Mouse (Mus musculus) left cerebral cortex, adult 18-20 months (tissue): Measurements from ENCODE around the gene Cbfb. TPM values are rescaled to one million over a fixed set of nuclear protein-coding genes. Genes with fewer than 3 reads are reported as not detected.
"Not testable (repeated sequence)": the region's sequence is repeated elsewhere in the genome, so short reads cannot be mapped to it uniquely, and the experiment has no call there.

Source experiments
- DNase-seq, 2 experiments: peaks; one replicate each; pipeline ENCODE4 v3.0.0; 2021 to 2022; ENCODE audit warnings: low spot score in 2 of 2, mixed read lengths in 1 of 2
- long read RNA-seq, 2 experiments: library from polyadenylated mRNA; stranded (forward); transcript quantifications; one replicate each; pipeline ENCODE4 v2.0.0; 2021
- total RNA-seq, 2 experiments: library from RNA; stranded (reverse); gene quantifications; 2 replicates each; pipeline ENCODE4 v1.2.3; 2021

The Cbfb gene
- 10 to 100 TPM; 19.4 to 24.7 TPM for total RNA-seq
- long read RNA-seq, experiment 1, transcript Cbfb-201 (6 exons, 2,883 nt) = minor isoform, 10 of 29 reads
- long read RNA-seq, experiment 1, transcript Cbfb-202 (6 exons, 2,891 nt) = major isoform, 13 of 29 reads
- long read RNA-seq, experiment 1, partial matches to known transcripts = 1 of 29 reads
- long read RNA-seq, experiment 1, other reads (novel, unspliced or antisense) = 4 of 29 reads
- long read RNA-seq, experiment 2, transcript Cbfb-202 (6 exons, 2,891 nt) = major isoform, 16 of 27 reads
- long read RNA-seq, experiment 2, transcript Cbfb-201 (6 exons, 2,883 nt) = minor isoform, 6 of 27 reads
- long read RNA-seq, experiment 2, partial matches to known transcripts = 0 of 27 reads
- long read RNA-seq, experiment 2, other reads (novel, unspliced or antisense) = 5 of 27 reads

DNA sequence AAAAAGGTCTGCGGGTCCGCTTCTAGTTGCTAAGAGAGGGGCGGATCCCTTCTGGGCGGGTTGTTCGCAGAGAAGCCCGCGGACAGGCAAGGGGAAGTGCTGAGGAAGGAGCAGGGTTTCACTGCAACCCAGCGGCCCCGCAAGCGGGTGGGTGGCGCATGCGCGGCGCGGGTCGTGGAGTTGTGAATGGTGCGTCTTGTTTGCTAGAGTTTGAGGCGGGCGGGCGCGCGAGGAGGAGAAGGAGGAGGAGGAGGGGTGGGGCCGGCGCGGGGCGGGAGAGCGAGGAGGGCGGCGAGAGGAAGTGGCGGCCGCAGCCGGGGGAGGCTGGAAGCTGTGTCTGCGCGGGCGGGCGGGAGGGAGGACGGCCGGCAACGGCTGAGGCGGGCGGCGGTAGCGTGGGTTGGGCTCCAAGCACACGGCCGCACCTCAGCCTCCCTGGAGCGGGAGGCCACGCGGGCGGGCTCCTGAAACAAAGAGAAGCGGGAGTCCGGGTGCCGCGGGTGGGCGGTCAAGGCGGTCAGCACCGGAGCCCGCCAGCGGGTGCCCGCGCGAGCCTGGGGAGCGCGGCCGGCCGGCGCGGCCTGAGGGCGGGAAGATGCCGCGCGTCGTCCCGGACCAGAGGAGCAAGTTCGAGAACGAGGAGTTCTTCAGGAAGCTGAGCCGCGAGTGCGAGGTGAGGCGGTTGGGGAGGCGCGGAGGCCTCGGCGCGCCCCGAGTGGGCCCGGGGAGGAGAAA, at the start of gene Cbfb:
Gene Cbfb, plus strand, starts transcription at position 294 of the 735 bp plus-strand sequence.
- DNase-seq = peak; percentile 89 to 94

DNA sequence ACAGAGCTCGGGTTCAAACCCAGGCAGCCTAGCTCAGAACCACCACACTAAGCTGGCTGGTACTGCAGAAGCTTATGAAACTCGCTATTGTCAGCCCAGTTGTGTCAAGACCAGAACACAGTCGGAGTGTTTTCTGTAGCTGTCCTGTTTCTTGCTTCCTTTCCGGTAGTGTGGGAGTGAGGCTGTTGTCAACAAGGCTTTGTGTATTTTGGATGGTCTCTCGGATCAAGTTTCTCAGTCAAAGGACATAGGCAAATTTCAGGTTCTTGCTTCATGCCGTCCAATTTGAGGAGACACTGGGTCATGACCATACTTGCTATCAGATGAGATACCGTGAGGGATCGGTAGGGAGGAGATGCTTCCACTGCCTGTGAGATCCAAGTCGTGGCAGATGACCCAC, 40.6 kb upstream of the Cbfb start:
- DNase-seq = no peak

DNA sequence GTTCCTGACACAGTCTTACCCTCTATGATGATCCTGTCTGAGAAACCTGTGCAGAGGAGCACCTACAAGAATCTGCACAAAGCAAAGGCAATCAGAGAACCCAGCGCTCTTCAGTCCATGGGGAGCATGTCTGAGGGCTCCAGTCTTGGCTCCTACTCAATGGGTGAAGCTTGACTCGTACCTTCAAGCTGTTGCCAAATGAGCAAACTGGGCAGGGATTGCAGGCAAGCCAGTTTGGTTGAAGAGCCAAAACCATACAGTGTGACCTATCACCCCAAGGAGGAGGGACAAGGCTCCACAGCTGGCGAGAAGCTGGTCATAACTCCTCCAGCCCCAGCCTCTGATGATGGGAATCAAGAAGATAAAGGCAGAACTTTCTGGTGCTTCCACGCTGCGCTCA, 39.0 kb upstream of the Cbfb start, which contains the start of gene Ces4a:
Gene Ces4a, plus strand, starts transcription at position 292 of the 400 bp plus-strand sequence.
- no peak for DNase-seq

DNA sequence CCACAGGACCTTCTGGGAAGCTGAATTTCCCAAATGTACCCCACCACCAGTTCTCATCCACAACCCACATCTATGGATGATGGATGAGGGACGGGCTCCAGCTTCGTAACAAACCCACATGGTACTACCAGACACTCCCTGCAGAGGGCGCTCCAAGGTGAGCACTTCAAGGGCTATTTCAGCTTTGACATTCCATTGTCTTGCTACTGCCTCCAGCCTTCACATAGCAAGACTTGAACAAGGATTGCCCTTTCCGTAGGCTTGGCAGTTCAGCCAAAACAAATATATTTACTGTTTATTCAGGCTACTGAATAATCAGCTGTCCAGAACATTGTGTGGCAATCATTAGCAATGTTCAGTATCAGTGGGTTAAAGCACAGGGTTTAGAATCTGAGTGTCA, 32.1 kb upstream of the Cbfb start:
- peak; percentile 38 to 68 for DNase-seq

DNA sequence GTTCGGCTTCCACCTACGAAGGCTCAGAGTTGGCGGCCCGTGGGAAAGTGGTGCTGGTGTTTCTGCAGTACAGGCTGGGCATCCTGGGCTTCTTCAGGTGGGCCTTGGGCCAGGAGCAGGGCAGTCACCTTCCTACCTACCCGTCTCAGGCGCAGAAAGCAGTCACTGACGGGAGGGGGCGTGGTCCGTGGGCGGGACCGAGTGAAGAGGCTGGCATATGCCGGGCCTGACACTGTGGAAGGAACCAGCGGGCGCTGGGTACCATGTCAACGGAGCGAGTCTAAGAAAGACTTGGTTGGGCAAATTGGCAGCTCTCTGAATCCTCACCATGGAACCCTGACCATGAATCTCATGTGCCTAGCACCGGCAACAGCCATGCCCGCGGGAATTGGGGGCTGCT, 28.1 kb upstream of the Cbfb start:
- DNase-seq = no peak

DNA sequence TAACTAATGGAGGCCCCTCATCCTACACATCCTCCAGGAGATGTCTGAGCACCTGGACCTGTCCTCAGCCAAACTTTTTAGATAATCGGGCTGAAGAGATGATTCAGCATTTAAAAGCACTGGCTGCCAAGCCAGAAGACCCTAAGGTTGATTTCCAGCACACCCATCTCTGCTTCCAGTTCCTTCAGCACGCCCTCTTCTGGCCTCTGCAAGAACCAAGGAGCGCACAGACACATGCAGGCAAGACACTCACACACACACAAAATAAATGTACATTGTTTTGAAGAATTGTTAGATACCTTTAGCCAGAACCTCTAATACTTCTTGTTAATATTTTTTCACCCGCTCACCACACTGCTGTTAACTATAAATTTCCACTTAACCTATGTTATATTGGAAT, 18.8 kb upstream of the Cbfb start:
- DNase-seq = no peak

DNA sequence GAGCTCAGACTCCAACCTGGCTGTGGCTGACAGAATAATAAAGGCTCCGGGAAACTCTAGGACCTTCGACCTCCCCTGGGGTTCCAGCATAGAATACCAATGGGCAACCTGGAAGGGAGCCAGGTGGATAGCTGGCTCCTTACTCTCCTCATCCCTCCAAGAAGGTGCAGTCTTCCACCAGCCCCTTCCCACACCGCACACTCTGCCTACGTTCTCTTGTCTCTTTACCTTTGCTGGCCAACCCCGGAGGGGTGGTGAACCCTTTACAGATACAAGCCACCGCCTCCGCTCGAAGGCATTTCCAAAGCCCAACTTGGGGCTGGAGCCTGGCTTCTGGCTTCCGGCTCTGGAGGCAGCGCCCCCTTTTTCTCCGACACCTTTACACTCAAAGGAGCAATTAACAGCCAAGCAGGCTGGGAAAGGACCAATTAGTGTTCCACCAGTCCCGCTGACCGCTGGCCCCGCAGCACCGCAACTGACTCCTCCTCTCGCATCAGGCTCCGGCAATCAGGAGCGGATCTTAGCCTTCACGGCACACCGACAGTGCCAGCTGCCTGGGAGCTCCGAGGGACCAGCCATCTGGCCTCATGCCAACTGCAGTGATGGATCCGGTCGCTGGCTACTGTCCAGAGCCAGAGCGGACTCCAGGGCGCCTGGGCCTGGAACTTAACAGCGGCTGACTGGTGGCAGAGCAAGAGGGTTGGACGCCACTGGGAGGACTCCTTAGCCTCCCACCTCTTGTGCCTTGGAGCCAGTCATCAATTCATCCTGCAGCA, 17.7 kb upstream of the Cbfb start:
- peak; percentile 48 to 69 for DNase-seq

DNA sequence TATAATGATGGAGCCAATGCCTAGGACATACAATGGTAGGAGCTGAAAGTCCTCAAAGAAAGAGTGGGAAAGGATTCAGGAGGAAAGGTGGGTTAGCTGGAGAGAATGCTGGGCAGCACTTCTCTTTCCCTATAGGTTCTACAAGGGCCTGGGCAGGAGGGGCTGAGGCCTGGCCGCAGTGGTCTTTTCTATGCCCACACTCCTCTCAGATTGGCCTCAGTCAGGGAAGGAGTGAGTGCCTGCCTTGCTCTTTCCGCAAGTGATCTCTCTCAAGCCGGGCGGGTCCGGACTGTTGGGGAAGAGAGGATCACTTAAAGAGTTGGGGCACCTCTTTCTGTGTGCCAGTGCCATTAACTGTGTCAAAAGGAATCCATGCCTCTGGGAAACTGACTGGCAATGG, 16.2 kb upstream of the Cbfb start:
- no peak for DNase-seq

DNA sequence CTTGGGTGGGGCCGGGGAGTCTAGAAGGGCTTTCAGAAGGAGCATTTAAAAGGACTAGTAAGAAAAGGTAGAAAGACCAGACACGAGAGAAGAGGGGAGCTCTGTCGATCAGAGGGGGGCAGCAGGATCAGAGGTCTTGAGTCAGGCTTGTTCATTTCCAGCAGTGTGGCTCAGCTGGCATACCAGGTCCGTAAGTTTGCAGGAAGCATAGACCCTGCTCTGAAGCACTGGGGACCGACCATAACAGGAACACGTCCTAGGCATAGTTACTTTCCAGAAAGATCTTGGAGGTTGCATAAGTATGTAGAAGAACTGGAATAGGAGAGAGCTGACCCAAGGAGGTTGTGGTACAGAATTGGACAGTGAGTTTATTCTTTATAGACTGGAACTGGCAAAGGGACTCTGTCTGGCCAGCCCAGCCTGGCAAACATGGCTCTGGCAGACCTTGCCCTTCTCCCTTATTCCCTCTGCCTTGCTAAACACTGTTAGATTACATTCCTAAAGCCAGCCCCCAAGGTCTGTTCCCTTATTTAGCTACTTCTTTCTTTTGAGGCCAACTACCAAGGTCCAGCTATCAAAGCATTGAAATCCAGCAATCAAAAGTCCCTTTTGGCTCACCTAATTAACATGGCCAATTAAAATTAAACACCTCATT, 15.3 kb upstream of the Cbfb start:
- no peak for DNase-seq

DNA sequence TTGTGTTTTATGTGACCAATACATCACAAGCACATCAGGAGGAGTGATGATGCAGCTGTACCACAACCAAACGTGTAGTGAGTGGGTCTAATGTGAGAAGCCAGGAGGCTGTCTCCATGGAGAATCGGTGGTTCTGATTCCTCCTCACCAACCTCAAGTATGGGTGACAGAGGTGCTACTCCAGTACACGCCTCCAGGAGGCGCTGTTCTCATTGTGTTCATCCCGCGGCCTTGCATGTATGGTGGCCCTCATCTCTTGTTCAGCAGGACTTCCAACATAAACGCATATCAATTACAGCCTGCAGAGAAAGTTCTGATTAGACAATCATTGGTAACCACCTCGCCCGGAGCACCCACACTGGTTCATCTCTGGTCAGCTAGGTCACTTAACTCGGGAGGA, 12.9 kb upstream of the Cbfb start:
- DNase-seq = no peak

DNA sequence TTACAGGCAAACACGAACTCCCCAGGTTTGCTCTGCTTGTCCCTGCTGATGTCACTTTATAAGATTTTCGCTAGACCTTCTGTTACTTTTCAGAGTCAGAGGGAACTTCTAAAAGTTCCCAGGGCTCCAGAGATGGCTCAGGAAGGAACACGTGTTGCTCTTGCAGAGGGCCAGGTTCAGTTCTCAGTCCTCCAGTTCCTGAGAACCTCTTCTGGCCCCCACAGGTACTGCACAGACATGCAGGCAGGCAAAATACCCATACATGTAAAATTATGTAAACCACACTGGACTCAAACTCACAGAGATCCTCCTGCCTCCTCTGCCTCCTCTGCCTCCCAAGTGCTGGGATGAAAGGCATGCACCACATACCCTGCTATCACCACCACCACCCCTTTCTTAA, 12.4 kb upstream of the Cbfb start:
- no peak for DNase-seq

DNA sequence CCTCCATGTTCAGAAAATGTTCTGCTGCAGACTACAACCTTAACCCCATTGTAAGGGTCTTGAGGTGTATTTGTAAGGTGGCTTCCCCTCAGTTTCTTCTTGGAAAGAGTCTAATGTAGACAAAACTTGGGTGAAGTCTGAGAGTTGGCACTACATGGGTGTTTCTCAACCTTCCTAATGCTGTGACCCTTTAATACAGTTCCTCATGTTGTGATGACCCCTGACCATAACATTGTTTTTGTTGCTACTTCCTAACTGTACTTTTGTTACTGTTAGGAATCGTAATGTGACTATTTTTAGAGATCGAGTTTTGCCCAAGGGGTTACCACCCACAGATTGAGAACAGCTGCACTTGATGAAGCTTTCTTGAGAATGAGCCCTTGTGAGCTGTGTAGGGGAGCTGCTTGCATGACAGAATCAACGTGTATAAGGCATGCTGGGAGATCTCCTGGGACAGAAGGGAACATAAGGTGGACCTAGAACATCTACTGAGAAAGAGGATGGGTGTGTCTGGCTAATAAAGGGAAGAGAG, 9.3 kb upstream of the Cbfb start:
- no peak for DNase-seq

DNA sequence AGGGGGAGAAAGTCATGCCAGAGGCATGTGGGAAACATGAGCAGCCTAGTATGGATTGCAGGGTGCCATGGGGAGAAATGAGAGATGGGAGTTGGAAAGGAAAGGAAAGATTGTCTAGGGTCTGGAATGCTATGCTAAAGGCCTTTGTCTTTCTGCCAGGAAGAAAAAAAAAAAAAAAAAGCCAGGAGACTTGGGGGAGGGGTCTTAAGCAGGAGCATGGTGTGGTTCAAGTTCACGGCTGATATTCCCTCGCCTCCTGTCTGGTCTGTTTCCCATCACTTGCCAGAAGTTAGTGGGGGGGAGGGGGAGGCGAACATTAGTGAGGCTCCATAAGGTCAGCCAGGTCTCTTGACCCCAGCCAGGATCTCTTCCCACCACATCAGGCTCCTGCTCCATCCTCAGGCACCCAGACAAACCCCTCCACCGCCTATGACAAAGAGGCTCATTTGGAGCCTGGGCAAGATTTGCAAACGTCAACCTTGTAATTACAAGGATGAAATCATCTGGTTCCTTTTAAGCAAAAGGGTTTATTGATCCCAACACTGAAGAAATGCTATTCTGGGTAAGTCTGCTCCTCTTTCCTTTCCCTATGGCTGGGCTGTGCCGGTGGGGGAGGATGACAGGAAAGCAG, 6.1 kb upstream of the Cbfb start:
- no peak for DNase-seq

DNA sequence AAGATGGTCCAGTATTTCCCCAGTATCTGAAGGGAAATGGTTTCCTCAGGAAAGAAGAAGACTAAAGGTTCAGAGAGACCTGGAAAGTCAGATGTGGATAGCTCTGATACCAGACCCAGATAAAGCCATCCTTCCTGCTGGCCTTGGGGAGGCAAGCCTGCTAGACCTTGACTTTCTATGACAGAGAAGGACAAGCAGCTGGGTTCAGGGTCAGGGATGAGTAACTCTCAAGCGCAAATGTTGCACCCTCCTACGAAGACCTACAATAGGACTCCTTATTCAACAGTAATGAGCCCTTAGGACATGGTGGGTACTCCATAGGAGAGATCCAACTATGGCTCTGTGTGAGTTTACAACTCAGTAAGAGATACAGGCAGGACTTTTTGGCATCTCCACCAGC, 5.3 kb upstream of the Cbfb start:
- DNase-seq = no peak

DNA sequence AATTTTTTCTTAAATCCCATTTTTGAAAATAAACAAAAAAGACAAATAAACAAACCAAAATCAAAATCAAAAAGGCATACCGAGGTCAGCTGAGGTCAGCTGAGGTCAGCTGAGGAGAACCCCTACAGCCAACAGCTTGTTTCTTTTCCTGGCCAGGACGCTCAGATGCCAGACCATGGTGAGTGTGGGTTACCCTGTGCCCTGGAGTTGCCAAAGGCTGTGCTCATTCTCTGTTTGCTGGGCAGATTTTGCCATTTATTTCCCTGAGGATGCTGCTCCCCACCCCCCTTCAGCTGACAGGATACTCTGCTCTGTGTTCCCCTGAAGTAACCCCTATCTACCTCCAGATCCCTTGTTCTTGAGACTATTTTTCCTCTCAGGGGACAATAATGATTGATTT, 3.4 kb upstream of the Cbfb start:
- no peak for DNase-seq

DNA sequence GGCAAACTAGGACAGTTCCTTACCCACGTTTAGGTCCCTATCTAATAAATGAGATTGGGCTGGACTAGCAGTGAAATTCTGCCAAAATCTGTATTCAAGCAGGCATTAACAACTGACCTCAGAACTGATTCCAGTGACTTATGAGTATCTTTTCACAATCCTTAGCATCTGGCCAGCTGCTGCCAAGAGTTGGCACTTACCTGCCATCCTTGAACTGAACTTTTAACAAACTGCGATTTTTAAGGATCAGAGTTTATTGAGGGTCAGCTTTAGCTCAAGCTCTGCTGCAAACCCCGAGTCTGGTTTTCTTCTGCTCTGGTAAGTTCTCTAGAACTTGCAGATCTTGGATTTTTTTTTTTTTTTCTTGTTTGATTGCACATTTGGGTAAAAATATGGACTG, 892 bp upstream of the Cbfb start:
- DNase-seq = no peak

DNA sequence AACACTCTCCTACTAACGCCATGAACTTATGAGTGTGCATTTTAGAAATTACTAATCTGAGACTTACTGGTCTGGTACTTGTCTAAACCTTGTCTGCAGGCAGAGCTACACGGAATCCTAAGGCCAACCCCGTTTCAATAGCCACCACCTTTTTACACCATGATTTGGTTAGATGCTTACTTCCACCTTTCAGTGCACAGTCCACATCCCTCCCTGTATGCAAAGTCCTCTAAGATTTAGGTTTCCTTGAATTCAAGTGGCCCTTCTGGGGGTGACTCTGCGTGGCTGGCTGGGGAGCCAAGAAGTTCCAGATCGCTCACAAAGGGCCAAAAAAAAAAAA, 463 bp upstream of the Cbfb start:
- DNase-seq = no peak

DNA sequence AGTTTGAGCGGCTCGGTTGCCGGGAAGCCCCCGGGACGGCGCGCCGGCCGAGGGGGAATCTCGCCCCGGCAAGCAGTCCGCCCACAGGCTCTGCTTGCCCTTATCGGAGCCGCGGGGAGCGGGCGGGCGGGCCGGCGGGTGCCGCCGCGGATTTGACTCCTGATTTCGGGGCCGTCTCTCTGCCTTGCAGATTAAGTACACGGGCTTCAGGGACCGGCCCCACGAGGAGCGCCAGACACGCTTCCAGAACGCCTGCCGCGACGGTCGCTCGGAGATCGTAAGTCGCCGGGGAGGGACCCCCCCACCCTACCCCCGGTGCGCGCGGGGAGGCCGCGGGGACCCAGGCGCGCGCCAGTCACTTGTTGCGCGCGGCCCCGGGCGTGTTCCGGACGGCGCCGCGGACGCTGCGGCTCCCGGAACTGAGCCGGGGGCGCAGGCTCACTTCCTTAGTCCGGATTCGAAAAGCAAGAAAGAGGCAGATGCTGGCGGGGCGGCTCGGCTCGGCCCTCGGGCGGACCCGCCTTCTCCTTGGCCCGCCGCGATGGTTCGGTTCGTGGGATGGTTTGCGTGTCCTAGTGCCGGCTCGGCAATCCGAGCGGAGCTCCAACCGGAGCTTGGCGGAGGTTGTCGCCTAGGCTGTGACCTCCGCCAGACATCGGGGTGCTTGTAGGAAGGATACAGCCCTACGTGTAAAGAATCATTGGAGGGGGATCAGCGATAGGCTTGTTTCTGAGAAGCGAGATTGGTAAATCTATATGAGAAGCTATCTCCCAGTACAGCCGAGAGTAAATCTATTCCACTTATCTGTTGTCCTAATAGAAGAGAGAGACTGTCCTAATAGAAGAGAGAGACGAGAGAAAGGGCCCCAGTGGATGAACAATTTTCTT, 885 bp downstream of the Cbfb start:
- peak; percentile 39 to 44 for DNase-seq

DNA sequence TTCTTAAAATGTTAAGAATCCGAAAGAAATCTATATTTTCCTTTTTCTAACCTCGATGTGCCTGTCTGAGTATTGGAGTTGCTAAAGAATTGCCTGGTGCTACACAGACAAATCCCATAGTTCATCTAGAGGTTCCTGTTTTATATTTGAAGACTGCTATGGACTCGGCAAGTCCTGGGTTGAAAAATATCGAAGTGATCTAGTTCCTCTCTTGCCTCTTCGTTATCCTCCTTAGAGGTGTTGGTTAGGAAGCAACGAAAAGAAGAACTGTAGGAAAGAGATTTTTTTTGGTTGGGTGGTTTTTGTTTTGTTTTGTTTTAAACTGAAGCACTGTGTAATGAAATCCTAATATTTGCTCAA, 1.5 kb downstream of the Cbfb start:
- no peak for DNase-seq

DNA sequence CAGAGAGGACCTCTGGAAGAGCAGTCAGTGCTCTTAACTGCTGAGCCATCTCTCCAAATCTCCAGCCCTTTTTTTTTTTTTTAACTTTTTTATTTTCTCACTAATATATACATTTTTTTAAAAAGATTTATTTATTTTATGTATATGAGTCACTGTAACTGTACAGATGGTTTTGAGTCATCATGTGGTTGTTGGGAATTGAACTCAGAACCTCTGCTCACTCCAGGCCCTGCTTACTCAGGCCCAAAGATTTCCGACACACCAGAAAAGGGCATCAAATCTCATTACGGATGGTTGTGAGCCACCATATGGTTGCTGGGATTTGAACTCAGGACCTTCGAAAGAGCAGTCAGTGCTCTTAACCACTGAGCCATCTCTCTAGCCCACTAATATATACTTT, 4.8 kb downstream of the Cbfb start:
- not testable (repeated sequence) for DNase-seq
